Mouse (Mus musculus): ENCODE data around the gene Nrxn2.

Nrxn2 gene

DNA sequence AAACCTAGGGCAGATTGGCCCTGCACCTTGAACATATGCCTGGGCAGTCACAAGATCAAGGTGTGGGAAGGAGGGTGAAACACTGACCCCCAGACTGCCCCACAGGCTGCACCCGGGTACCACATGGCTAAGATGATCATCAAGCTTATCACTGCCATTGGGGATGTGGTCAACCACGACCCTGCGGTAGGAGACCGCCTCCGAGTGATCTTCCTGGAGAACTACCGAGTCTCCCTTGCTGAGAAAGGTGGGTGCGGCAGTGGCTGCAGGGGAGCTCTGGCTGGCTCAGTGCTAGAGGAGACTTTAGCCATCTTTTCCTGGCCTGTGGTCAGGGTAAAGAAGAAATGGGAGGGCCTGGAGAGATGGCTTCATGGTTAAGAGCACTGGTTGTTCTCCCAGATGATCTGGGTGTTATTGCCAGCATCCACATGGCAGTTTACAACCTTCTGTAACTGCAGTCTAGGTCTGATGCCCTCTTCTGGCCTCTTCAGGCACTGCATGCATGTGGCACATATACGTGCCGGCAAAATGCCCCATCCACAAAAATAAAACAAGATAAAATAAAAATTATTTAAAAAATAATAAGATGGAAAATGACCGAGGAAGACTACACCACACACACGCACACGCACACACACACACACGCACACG lies 25.7 kb upstream of the Nrxn2 start:
- DNase-seq: no peak

DNA sequence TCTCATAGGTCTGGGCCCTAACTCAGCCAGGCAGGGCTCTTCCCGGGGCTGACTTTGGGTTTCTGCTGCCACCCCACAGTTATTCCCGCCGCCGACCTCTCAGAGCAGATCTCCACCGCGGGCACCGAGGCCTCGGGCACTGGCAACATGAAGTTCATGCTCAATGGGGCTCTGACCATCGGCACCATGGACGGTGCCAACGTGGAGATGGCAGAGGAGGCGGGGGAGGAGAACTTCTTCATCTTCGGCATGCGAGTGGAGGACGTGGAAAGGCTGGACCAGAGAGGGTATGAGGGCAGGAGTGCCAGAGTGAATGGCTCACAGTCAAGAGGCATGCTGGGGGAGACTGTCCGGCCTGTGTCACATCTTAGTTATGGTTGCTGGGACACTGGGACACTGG lies 24.9 kb upstream of the Nrxn2 start:
- DNase-seq: no peak

DNA sequence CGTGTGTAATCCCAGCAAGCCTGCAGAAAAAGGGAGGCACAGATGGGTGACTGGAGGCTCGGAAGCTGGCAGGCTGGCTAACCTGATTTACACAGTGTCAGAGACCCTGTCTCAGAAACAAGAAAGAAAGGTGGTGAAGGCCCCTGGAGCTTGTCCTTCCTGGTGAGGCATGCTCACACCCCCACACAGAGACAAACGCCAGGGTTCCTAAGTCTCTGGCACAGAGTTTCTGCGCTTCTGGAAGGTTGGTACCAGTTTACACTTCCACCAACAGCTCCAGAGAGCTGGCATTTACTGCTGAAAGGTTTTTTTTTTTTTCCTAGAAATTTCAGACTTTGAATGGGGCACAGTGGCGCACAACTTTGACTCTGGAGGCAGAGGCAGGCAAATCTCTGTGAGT lies 22.3 kb upstream of the Nrxn2 start:
- no peak for DNase-seq

DNA sequence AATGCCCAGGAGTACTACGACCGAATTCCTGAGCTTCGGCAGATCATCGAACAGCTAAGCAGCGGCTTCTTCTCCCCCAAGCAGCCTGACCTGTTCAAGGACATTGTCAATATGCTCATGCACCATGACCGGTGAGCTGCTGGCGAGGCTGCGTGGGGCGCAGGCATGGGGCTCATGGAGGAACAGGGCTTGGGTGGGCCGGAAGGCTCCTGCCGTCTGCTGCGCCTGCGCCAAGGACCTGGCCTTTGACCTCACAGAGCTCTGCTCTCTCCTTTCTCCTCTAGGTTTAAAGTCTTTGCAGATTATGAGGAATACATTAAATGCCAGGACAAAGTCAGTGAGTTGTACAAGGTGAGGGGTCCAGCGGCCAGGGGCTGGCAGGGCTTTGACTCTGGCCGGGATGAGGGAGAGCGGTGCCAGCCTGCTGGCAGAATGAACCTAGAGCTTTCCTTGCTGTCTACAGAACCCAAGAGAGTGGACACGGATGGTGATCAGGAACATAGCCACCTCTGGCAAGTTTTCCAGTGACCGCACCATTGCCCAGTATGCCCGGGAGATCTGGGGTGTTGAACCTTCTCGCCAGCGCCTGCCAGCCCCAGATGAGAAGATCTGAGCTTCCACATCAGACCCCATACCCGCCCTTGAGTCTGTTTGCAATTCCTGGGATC lies 20.8 kb upstream of the Nrxn2 start:
- DNase-seq: no peak

DNA sequence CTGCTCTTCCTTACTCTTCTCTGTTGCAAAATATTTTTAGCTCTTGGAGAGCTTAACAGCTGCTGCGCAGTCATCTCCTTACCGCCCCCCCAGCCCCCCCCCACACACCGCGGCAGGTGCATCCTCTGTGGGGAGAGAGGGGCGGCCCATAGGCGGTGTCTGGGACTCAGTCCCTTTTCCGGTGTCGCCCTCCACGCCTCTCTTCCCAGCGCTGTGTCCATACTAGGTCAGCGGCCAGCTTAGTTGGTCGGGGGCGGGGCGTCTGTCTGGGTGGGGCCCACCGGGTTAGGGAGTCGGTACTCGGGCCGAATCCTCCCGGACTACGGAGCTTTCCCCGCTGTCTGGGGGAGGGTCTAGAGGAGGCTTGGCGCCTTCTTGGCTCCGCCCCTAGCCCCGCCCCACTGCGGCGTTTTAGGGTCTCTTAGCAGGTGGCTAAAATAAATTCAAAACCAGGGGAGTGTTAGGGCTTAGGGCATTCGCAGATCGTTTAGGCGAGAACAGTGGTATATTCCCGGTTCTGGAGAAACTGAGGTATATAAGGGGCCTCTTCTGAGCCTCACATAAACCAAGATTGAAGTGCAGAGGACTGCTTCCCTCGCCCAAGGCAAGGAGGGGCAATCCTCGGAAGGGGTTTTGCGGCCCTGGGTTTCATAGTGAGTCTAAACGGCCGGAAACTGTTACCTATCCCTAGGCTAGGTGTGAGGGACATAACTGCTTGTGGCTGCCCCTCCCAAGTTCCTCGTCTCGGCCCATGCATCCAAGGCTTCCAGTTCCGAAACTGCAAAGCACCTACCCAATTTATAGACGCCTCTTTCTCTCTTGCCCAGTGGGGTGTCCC lies 19.9 kb upstream of the Nrxn2 start:
- DNase-seq: peak; percentile 79

DNA sequence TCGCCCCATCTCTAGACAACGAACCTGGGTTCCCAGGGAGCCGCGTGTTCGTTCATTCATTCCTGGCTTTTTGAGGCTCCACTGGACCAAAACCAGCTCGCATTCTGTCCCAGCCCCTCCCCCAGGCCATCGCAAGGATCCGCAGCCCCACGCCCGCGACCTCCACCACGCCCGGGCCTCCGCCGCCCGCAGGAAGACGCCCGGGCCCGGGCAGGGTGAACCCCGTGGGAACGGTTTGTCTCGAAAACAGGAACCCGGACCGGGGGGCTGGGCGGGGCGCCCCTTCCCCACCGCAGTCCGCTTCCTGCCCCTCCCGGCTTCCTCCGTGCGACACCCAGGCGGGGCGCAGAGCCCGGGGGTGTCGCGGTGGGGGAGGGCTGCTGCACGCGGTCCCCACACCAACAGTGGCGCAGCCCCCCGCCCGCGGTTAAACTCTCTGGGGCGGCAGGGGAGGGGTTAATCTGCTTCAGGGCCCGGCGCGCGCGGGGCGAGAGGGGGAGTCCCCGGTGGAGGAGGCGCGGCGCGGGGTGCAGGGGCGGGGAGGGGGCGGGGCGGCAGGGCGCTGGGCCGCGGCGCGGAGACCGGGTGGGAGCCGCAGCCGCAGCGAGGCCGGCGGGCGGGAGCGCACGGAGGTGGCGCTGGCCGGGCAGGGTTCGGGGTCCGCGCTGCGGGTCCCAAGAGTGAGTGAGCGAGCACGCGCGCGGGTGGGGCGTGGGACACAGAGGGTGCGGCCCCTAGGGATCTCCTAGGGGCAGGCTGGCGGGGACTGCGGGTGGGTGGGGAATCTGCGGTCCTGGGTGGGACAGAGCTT lies 19.0 kb upstream of the Nrxn2 start, which contains the start of gene Rasgrp2:
TSS of gene Rasgrp2 (plus strand) at position 56 of the 811 bp plus-strand sequence.
- DNase-seq: peak; percentile 62

DNA sequence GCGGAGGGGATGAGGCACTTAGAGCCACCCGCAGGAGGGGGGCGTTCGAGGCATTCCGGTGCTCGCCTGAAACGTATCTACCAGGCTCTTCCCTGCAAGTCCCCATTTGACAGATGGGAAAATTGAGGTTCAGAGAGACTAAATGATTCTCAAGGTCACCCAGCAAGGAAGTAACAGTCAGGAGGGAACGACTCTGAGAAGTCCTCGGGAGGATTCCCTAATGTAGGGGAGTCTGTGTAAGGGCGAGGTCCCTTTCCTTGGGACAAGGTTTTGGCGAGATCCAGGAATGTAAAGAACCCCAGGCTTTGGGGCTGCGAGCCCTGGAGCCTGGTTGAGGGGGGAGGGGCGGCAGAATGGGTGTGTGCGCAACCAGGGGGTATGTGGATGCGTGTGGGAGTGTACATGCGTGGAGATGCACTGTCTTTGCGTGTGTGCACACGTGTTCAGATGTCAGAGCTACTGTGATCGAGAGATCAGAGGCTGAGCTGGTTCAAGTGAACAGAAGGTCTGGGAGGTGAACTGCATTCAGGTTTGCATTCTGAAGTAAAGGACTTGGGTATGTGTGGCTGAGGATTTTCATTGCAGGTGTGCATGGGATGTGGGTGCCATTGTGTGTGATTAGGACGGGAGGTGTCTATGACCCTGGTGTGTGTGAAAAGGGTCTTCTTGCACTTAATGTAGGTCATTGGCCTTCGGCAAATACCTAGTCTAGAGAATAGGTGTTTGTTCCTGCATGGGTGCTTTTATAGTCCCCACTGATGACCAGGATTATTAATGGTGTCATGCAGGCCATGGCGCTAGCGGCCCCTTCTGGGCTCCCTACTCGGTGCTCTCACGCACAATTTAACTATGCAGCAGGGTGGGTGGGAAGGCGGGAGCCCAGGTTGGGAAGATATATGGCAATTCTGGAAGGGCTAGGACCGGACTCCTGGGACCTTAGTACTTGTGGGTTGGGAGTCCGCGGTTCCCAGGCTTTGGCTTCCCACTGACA lies 18.1 kb upstream of the Nrxn2 start:
- DNase-seq: no peak

DNA sequence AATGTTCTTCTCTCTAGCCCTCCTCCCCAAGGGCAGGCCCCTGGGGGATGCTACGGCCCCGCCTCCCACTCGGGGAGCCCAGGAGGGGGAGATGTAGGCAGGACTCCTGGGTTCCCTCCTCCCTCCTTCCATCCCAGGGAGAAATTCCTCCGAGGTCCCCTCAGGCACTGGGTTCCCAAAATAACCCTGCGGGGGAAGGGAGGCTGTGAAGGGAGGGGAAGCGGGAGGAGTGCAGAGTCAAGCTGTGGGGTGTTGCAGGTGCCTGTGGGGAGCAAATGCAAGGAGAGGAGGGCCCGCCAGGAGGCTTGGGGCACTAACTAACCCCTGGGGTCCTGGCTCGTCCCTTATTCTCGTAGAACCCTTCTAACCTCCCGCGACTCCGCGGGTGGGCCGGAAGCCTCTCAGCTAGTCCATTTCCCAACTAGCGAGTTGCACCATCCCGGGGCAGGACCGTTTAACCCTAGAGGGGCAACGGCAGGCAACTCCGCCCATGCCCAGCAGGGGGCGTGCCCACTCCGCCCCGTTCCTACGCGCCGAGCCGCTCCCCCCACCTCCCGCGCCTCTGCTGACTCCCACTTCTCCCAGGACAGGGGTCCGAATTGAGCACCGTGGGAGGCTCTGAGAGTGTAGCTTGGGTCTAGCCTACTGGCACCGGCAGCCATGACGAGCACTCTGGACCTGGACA lies 17.3 kb upstream of the Nrxn2 start:
- DNase-seq: peak; percentile 78

DNA sequence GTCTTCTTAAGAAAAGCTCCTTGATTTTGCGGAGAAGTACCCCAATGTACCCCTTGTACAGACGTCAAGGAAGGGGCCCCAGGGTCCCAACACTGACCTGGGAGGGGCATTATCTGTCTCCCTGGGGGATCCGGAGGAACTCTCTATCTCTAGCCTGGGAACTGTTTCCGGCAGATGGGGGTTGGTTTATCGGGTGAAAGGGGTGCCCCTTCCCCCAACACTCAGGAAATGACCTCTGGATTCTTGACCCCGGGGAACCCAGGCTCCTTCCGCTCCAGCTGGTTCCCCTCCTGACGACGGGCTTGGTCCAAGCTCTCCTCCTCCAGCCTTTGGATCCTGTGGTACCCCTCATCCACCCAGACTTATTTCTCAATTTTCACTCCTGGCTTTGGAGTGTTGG lies 16.6 kb upstream of the Nrxn2 start:
- DNase-seq: no peak

DNA sequence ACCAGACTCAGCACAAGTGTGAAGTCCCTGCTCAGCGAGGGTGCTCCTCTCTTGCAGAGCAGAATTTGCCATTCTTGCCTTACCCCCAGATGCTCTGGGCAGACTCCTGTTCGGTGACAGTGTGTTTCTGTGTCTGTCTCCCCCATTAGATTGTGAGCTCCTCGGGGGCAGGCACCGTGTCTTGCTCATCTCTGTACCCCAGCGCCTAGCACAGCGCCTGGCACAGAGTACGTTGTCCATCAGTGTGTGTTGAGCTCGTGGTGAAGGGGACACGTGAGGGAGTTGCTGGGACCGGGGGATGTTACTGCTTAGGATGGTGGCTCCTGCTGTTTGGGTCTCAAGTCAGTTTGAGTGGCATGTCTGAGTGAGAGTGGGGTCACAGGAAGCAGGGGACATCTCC lies 14.7 kb upstream of the Nrxn2 start:
- DNase-seq: no peak

DNA sequence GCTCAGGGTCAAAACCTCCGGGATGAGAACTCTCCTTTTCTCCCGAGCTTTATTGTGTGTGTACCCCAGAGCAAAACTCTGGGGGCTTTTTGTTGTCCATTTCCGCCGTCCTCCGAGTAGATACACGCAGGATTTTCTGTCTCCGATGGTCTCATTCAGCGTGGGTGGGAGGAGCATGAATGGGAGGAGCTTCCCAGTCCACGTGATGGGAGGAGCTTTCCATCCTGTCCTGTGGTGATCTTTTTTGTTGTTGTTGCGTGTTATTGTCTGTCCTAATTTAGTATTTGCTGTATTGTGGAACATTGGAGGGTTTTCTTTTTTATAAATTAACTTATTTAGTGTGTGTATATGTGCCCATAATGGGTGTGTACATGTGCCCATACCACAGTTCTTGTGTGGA lies 13.1 kb upstream of the Nrxn2 start:
- no peak for DNase-seq

DNA sequence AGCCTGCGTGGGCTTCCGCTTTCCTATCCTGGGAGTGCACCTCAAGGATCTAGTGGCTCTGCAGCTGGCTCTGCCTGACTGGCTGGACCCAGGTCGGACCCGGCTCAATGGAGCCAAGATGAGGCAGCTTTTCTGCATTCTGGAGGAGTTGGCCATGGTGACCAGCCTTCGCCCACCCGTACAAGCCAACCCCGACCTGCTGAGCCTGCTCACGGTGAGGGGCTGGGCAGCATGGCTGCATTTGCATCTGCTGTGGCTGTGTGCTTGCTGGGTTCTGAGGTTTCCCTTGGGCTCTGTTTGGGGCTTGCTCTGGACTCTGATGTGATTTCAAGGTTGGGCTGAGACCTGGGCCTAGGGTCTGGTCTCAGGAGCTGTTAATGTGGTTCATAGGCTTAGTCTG lies 11.4 kb upstream of the Nrxn2 start:
- DNase-seq: no peak

DNA sequence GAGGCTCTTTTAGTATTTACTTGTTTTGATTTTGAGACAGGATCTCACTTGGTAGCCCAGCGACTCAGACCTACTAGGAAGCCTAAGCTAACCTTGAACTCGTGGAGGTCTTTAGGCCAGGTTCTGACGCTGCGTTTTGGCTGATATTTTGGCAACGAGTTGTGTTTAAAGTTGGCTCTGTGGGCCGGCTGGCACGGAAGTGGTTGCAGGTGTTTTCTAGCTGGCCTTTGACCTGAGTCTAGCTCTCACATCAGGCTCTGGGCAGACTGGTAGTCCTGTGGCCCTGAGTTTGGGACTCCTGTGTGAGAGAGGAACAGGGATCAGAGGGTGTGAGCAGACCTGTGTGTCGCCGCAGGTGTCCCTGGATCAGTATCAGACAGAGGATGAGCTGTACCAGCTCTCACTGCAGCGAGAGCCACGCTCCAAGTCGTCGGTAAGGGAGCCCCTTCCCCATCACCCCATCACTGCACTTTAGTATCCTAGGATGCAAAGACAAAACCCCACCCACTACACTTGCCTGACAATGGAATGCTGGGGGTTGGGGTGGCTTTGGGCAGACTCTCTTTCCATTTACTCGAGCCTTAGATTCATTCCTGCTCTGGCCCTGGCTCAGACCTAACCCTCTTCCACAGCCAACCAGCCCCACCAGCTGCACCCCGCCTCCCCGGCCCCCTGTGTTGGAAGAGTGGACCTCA lies 10.6 kb upstream of the Nrxn2 start:
- DNase-seq: no peak

DNA sequence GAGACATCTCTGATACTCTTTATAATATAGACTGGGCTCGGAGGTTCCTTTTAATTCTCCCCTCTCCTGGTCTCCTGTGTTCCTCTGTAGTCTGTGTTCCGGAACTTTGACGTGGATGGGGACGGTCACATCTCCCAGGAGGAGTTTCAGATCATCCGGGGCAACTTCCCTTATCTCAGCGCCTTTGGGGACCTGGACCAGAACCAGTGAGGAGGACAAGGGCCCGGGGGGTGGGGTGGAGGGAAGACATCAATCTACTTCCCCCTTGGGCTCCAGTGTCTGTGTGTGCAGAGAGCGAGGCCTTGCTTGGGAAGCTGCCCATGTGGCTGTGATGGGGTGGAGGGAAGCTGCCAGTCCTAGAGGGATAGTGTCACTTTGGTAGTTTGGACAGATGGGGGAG lies 9.8 kb upstream of the Nrxn2 start:
- no peak for DNase-seq

DNA sequence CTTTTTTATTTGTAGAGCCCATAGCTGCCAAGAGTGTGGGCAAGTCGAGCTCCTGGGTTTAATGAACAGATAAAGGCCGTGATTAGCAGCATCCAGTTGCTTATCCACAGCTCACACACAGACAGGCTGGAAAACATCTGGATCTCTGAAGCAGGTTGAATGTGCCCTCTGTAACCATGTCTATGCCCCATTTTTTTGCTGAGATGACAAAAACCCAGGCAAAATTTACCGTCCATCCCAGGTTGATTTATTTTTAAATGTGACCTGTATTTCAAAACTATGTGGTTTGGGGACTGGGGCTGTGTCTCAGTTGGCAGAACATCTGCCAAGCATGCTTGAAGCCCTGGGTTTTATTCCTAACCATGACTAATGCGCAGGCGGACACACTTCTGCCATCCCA lies 9.4 kb upstream of the Nrxn2 start:
- no peak for DNase-seq

DNA sequence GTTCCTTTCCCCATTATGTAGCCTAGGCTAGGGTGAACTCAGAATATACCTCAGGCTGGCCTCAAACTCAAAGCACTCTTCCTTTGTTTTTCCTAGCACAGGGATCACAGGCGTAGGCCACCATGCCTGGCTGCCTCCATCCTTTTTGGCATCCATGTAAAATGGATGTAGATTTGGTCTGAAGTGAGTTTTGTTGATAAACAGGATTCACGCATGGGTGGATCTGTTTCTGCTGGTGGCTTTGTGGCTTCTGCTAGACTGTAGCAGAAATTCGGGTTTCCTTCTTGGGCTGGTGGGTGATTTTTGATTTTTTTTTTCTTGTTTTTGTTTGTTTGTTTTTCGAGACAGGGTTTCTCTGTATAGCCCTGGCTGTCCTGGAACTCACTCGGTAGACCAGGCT lies 8.6 kb upstream of the Nrxn2 start:
- no peak for DNase-seq

DNA sequence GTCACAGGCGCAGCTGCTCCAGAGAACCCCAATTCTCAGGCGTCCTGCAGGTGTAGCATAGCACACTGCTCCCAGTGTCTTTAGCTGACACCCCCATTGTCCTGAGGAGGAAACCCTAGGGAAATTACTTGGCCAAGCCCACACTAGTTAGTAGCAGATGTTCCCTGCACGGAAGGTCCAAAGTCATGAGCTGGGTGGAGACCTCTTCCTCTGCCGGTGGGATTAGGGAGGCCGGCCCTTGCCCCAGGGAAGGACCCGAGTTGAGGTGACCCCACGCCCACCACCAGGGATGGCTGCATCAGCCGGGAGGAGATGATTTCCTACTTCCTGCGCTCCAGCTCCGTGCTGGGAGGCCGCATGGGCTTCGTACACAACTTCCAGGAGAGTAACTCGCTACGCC lies 5.7 kb upstream of the Nrxn2 start:
- no peak for DNase-seq

DNA sequence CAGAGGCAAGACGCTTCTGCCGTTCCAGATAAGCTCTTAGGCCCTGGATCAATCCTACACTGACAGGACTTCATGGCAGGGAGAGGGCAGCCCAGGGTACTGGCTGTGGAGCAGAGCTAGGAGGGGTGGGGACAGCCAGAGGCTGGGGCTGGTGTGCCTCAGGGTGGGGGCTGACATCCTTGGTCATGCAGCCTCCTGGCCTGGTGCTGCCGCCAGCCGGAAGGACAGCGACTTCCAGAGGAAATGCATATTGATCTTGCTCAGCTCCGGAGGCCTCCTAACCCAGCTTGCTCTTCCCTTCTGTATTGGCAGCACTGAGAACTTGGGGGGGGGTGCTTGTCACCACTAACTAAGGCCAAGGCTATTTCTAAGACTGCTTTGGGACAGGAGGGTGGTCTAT lies 3.1 kb upstream of the Nrxn2 start:
- no peak for DNase-seq

DNA sequence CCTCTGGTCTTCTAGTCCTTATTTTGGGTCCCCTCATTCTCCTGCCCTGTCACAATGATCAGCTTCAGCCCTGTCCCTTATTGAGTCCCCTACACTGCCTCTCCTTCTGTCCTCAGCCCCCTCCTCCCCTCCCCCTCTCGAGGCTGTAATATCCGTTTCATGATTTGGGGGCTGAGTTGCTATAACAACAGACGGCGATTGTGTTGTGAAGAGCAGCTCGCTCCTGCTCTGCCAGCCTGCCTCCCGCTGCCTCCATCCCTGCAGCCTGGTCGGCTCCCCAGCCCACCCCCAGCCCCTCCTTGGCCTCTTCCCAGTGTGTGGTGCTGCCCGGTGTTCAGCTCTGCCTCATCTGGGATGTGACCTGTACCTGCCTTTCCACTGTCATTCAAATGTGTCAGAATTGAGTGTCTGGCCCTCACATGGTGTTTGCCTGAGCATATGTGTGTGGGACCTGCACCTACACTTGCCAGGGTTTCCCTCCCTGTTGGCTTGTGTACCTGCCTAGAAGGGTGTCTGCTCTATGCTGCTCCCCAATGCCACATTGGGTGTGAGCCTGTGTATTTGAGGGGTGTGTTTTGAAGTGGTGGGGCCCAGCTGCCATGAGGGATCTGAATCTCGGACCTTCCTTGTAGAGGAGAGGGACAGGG lies 2.3 kb upstream of the Nrxn2 start:
- peak; percentile 77 for DNase-seq
